Mouse (Mus musculus) thymus, adult 2 months (tissue): ENCODE results near the gene Nr4a3. TPM values are rescaled to one million over a fixed set of nuclear protein-coding genes. Genes with fewer than 3 reads are reported as not detected.

Experiments used
- DNase-seq: peaks from one replicate; pipeline ENCODE4 v3.0.0; 2021
- H3K27ac ChIP-seq: fragments of 200-500 bp; 2 replicates; pipeline ENCODE4 v1.5.1; 2012; ENCODE audit warnings: low read length, control low read depth; ENCODE audit not compliant: control insufficient read depth, insufficient read depth
- H3K27me3 ChIP-seq: fragments of 200-500 bp; 2 replicates; pipeline ENCODE4 v1.6.1; 2012; ENCODE audit warnings: mild to moderate bottlenecking, low read length, moderate library complexity, mixed read lengths; ENCODE audit not compliant: control insufficient read depth, insufficient read depth
- H3K36me3 ChIP-seq: fragments of 200-500 bp; 2 replicates; pipeline ENCODE4 v1.6.1; 2012; ENCODE audit warnings: mild to moderate bottlenecking, low read length, moderate library complexity; ENCODE audit not compliant: control insufficient read depth, insufficient read depth
- H3K4me1 ChIP-seq: fragments of 200-500 bp; replicated peaks from 2 replicates; pipeline ENCODE4 v1.6.1; 2012; ENCODE audit warnings: low read length; ENCODE audit not compliant: control insufficient read depth, insufficient read depth
- H3K4me3 ChIP-seq: fragments of 200-500 bp; 2 replicates; pipeline ENCODE4 v1.5.1; 2012; ENCODE audit warnings: mild to moderate bottlenecking, low read length, control low read depth, moderate library complexity; ENCODE audit not compliant: control insufficient read depth, insufficient read depth
- CTCF ChIP-seq: fragments of 200-500 bp; IDR thresholded peaks from 2 replicates; pipeline ENCODE4 v1.5.1; 2012; ENCODE audit warnings: mild to moderate bottlenecking, control low read depth, low read length, moderate library complexity, borderline replicate concordance; ENCODE audit not compliant: control insufficient read depth, poor library complexity, insufficient read depth; ENCODE audit errors: extremely low read depth
- POLR2A ChIP-seq: fragments of 200-500 bp; IDR thresholded peaks from 2 replicates; pipeline ENCODE4 v1.6.1; 2012; ENCODE audit warnings: mild to moderate bottlenecking, low read length, control low read depth, moderate library complexity; ENCODE audit not compliant: control insufficient read depth, poor library complexity, insufficient read depth; ENCODE audit errors: extremely low read depth
- WGBS: fragments of 180-500 bp; shearing (Covaris S2); methylation state at CpG from one replicate; pipeline ENCODE4 v1.1.7; 2018; 5-methylcytosine and 5-hydroxymethylcytosine counted together
- polyA plus RNA-seq: library from polyadenylated mRNA; depleted of rRNA; stranded (reverse); fragments of >200 nt; gene quantifications from 2 replicates; pipeline ENCODE4 v1.2.3, GENCODE M21; 2012

The Nr4a3 gene
- polyA plus RNA-seq, 1 experiment: 39.7 TPM

GRCm38 (mm10) chr4:48048456-48049315 lies 3.7 kb downstream of the Nr4a3 start:
- Histone ChIP-seq H3K36me3 (no peaks in the 10 kb centered on the region), H3K27me3 (peaks cover 48% of the 10 kb centered on the region), H3K4me1 (peaks cover 34% of the 10 kb centered on the region), H3K27ac (no peak overlapping the region), H3K4me3 (peak overlapping the region; percentile 29)
- TF ChIP-seq POLR2A (no peak), CTCF (no peak)
- WGBS: 20% methylated on average over 35 of the region's 35 CpGs
- DNase-seq: no peak

- 88% methylated on average over 3 of the region's 3 CpGs for WGBS
- DNase-seq: no peak
- peaks cover 48% of the 10 kb centered on the region for H3K27me3 ChIP-seq
Measured at GRCm38 (mm10) chr4:48050020-48050419, 5.1 kb downstream of the Nr4a3 start.

GRCm38 (mm10) chr4:48050442-48050841 lies 5.5 kb downstream of the Nr4a3 start:
- DNase-seq: no peak
- TF ChIP-seq POLR2A: no peak
- TF ChIP-seq CTCF: no peak
- H3K4me1 ChIP-seq: peaks cover 30% of the 10 kb centered on the region

More at GRCm38 (mm10) chr4:48050020-48050419, 5.1 kb downstream of the Nr4a3 start:
- TF ChIP-seq CTCF (no peak), POLR2A (no peak)
- no peaks in the 10 kb centered on the region for H3K36me3 ChIP-seq
- no peak overlapping the region for H3K4me3 ChIP-seq
- no peak overlapping the region for H3K27ac ChIP-seq
- peaks cover 32% of the 10 kb centered on the region for H3K4me1 ChIP-seq

GRCm38 (mm10) chr4:48051086-48051673 lies 6.2 kb downstream of the Nr4a3 start:
- DNase-seq: no peak
- WGBS: 43% methylated on average over 19 of the region's 19 CpGs
- Histone ChIP-seq H3K27me3 (peaks cover 41% of the 10 kb centered on the region), H3K4me3 (no peak overlapping the region), H3K4me1 (peaks cover 23% of the 10 kb centered on the region), H3K36me3 (no peaks in the 10 kb centered on the region), H3K27ac (no peak overlapping the region)
- TF ChIP-seq CTCF: no peak

More at GRCm38 (mm10) chr4:48050442-48050841, 5.5 kb downstream of the Nr4a3 start:
- no peak overlapping the region for H3K4me3 ChIP-seq
- WGBS: 83% methylated on average over 5 of the region's 5 CpGs
- H3K36me3 ChIP-seq: no peaks in the 10 kb centered on the region
- no peak overlapping the region for H3K27ac ChIP-seq
- peaks cover 48% of the 10 kb centered on the region for H3K27me3 ChIP-seq

- peaks cover 19% of the 10 kb centered on the region for H3K4me1 ChIP-seq
- no peak overlapping the region for H3K4me3 ChIP-seq
- H3K36me3 ChIP-seq: no peaks in the 10 kb centered on the region
- 13% methylated on average over 37 of the region's 37 CpGs for WGBS
- no peak for DNase-seq
- H3K27ac ChIP-seq: no peak overlapping the region
- TF ChIP-seq POLR2A: no peak
- no peak for TF ChIP-seq CTCF
- H3K27me3 ChIP-seq: peaks cover 37% of the 10 kb centered on the region
Measured at GRCm38 (mm10) chr4:48051674-48052121, 6.7 kb downstream of the Nr4a3 start.

DNA sequence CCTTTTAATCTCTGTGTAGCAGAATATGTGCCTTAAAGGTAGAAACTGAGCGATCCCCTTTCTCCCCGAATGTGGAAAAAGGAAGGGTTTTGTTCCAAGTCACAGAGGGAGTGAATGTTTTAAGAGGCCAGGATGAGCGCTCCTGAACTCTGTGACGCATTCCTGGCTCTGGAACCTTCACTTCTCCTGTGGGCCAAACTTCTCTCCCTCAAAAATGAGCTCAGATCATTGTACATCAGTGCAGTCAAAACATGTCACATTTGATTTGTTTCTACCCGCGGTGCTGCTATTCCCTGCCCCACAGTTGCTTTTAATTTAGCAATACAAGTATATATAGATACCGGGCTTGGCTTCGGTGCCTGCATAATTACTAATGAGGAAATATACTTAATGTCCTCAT lies 16.8 kb downstream of the Nr4a3 start:
- WGBS: 91% methylated on average over 8 of the region's 8 CpGs

More for the DNA sequence above, 16.8 kb downstream of the Nr4a3 start:
- Histone ChIP-seq H3K4me1 (no peaks in the 10 kb centered on the region), H3K27me3 (no peaks in the 10 kb centered on the region), H3K4me3 (no peak overlapping the region), H3K36me3 (no peaks in the 10 kb centered on the region), H3K27ac (no peak overlapping the region)
- no peak for TF ChIP-seq POLR2A
- TF ChIP-seq CTCF: no peak
- DNase-seq: no peak
